Mouse (Mus musculus): ENCODE data around the gene Gm15097.

Gene Gm15097

DNA sequence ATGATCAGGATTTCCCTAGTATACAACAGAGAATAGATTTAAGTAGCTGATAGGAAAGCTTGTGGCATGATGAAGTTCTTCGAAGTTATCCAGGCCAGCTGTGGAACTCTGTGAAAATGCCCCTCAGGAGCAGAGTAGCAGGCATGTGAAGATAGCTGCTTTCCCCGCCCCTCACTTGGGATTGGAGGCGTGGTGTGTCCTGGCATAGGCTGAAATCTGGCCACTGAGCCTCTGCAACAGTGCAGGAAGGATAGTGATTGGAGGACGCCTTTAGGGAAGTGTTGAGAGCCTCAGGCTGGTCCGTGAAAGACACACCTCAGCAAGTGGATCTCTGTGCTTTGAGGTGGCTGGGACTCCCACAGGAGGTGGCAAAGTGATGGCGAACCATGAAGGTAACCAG is at the start of gene Gm15097:
Gm15097 (plus strand) TSS at position 301 of the 400 bp plus-strand sequence.
- in situ Hi-C loops (cut with MboI, MseI): loop anchor here in 1 of 2 experiments (25.0 kb wide), 2 partner anchors 697 to 1472 kb away; no protein-coding TSS in a partner anchor

DNA sequence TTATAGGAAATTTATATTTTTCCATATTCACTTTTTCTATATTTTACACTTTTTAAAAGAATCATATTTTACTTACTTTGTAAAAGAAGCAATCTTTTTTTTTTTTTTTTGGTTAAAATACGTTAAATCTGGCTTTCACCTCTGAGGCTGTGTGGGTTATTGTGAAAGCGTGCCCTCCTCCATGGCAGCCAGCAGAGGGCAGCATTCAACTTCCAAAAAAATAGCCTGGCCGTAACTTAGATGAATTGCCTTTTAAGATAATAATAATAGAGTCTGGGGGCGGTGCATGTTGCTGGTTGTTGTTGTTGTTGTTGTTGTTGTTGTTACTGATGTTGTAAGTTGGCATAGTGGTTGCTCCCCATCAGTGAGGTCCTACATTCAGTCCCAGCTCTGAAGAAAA is 21.4 kb upstream of the Gm15097 start:
- in situ Hi-C loops (cut with MboI, MseI): loop anchor here (10.0 to 25.0 kb wide), 6 partner anchors 699 to 1878 kb away; partner anchors contain the start of genes Ott (in 1 of the 2) and Tmem29 (in 1 of the 2)

DNA sequence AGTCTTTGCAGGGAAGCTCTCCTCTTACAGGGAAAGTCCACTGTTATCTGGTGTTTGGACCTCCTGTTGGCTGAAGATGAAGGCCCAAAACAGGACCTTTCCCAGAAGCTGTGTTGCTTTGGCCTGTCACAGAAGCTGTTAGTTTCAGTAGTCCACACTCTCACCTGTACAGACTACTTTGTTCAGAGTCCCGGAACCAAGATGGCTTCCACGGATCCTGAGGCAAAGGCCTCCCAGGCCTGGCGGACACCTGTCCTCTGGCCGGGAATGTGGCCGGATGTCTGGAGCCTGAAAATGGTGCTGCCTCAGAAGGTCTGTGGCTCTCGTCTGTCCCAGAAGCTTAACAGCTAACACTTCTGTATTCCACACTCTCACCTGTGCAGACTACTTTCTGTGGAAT is 26.9 kb downstream of the Gm15097 start:
- in situ Hi-C loops (cut with MboI, MseI): loop anchor here in 1 of 2 experiments (10.0 kb wide), 1 partner anchor 186 kb away; no protein-coding TSS in a partner anchor

Measured in T-helper 17 cell (primary cell).